11 mouse cellular contexts compared by ENCODE assay signal in the genomic region with DNA sequence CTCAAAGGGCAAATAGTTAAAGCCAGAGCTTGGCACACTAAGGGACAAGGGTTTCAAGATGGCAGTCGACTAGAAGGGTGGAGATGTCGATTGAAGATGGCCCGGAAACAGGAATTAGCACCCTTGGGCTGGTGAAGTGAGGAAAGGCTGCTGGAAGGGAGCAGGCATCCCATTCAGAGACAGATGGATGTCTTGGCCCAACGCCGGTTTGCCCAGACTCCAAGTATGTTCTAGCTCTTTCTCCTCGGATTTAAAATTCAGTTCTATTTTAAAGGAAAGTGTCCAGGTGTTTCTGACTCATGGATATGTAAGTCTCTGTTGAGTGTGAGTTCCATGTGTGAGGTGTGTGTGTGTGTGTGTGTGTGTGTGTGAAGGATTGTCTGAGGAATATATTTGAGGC. TPM values are rescaled to one million over a fixed set of nuclear protein-coding genes. Genes with fewer than 3 reads are reported as not detected.
DNase-seq lines count a peak whose midpoint lies in the region; ATAC-seq and TF ChIP-seq lines count a peak whose summit lies in the region.
"Had no signal": no experiment of that assay in that cellular context is flagged by ENCODE, and none has a peak within 500 bp of the region (broad histone marks: within the 10 kb centered on the region; RNA-seq: fewer than 3 reads in every experiment).

No protein-coding gene starts in this region.

- TF ChIP-seq CTCF in heart, adult 2 months (IDR thresholded peaks at IDR 0.05): no peak

- H3K4me2 ChIP-seq in forebrain, embryonic 13.5 days: no peak overlapping the region
- H3K4me2 ChIP-seq: embryonic facial prominence, embryonic 12.5 days had no signal

- no peak for TF ChIP-seq POLR2A in heart, adult 2 months (IDR thresholded peaks at IDR 0.05; ENCODE audit: insufficient read depth, low read depth, low read length)

- H3K27ac ChIP-seq in heart, adult 2 months: no peak overlapping the region
- no peak overlapping the region for H3K27ac ChIP-seq in heart, embryonic 10.5 days
- H3K27ac ChIP-seq in forebrain, embryonic 13.5 days: no peak overlapping the region
- H3K27ac ChIP-seq: embryonic facial prominence, embryonic 12.5 days had no signal

- H3K4me3 ChIP-seq in heart, adult 2 months: no peak overlapping the region
- H3K4me3 ChIP-seq in heart, embryonic 10.5 days: no peak overlapping the region
- no peak overlapping the region for H3K4me3 ChIP-seq in forebrain, embryonic 13.5 days
- H3K4me3 ChIP-seq: embryonic facial prominence, embryonic 12.5 days had no signal

- peaks cover 4% of the 10 kb centered on the region for H3K4me1 ChIP-seq in heart, adult 2 months (ENCODE audit: control insufficient read depth, insufficient read depth, low read length)
- H3K4me1 ChIP-seq in heart, embryonic 10.5 days: peaks cover 20% of the 10 kb centered on the region
- H3K4me1 ChIP-seq in forebrain, embryonic 13.5 days: no peaks in the 10 kb centered on the region

- WGBS in heart, adult 2 months: 74% methylated on average over 6 of the region's 6 CpGs
- 83% methylated on average over 6 of the region's 6 CpGs for WGBS in heart, embryonic 10.5 days
- 91% methylated on average over 6 of the region's 6 CpGs for WGBS in forebrain, embryonic 13.5 days

- DNase-seq in heart, adult 2 months: peak; percentile 31 to 55
- no peak for DNase-seq in heart, embryonic 10.5 days (ENCODE audit: low spot score)
- DNase-seq in frontal cortex, adult 2 months (ENCODE audit: extremely low spot score in 1 of 2, low spot score in 1 of 2): peak; percentile 74 to 80
- DNase-seq in layer of hippocampus, postnatal 10 days (ENCODE audit: low spot score in 2 of 2): peak; percentile 70 to 77
- peak; percentile 85 for DNase-seq in right cerebral cortex, postnatal 14 days
- no peak for DNase-seq in ovary, postnatal 36 days (ENCODE audit: low spot score)
- no peak for DNase-seq in retina, postnatal 1 day

- TF ChIP-seq EP300 in heart, adult 2 months (IDR thresholded peaks at IDR 0.05; ENCODE audit: insufficient read depth, low read depth, low read length): no peak

- no peak overlapping the region for H3K9ac ChIP-seq in heart, adult 2 months (ENCODE audit: low read depth, low read length)
- no peak overlapping the region for H3K9ac ChIP-seq in forebrain, embryonic 13.5 days
- H3K9ac ChIP-seq: embryonic facial prominence, embryonic 12.5 days had no signal

- no peaks in the 10 kb centered on the region for H3K79me2 ChIP-seq in heart, adult 2 months (replicated peaks; ENCODE audit: control insufficient read depth, insufficient read depth, low read length)

- intact Hi-C loops in heart, adult 2 months (cut with DNase I): no loop called here

- no peaks in the 10 kb centered on the region for H3K9me3 ChIP-seq in heart, embryonic 10.5 days
- H3K9me3 ChIP-seq in forebrain, embryonic 13.5 days (replicated peaks): no peaks in the 10 kb centered on the region
- H3K9me3 ChIP-seq: embryonic facial prominence, embryonic 12.5 days had no signal

- ATAC-seq in forebrain, embryonic 13.5 days: no peak
- ATAC-seq: CD4-positive, CD25-positive, alpha-beta regulatory T cell, adult 4 months; inflammation-experienced regulatory T-cells, adult 6 months had no signal

- no peaks in the 10 kb centered on the region for H3K27me3 ChIP-seq in heart, adult 2 months (ENCODE audit: control insufficient read depth, insufficient read depth, low read length)
- H3K27me3 ChIP-seq in heart, embryonic 10.5 days (ENCODE audit: insufficient read depth, poor library complexity, severe bottlenecking): peaks cover 9% of the 10 kb centered on the region; the same call in 1 of the 2 replicates
- no peaks in the 10 kb centered on the region for H3K27me3 ChIP-seq in forebrain, embryonic 13.5 days

- no peaks in the 10 kb centered on the region for H3K36me3 ChIP-seq in heart, adult 2 months (ENCODE audit: control insufficient read depth, insufficient read depth, low read length)
- H3K36me3 ChIP-seq in heart, embryonic 10.5 days: no peaks in the 10 kb centered on the region
- H3K36me3 ChIP-seq in forebrain, embryonic 13.5 days (ENCODE audit: poor library complexity, severe bottlenecking): no peaks in the 10 kb centered on the region
- H3K36me3 ChIP-seq: embryonic facial prominence, embryonic 12.5 days had no signal

RNA-seq across cellular contexts. Expression of a gene that starts 53.1 kb away (rescaled TPM):
- total RNA-seq in heart, adult 2 months (2021): 1 to 10 TPM; 1.1 to 1.7 TPM
- 1.1 and 1.3 TPM in 2 replicates for polyA plus RNA-seq in heart, adult 2 months (2012; rRNA removed)
- polyA plus RNA-seq in heart, embryonic 10.5 days (2016; fragmentation: Nextera tagmentation; extraction: Ambion mirVana): 10.2 and 12.1 TPM in 2 replicates
- 12.6 and 15.2 TPM in 2 replicates for polyA plus RNA-seq in frontal cortex, adult 2 months (2012; rRNA removed)
- 1 to 10 TPM; 9.0 to 9.9 TPM for total RNA-seq in layer of hippocampus, postnatal 10 days (2021)
- polyA plus RNA-seq in forebrain, embryonic 13.5 days (2015; fragmentation: Nextera tagmentation; extraction: Ambion mirVana): 1.3 and 1.7 TPM in 2 replicates

Comparison
In these comparisons a context has a peak if more than half of its experiments do, and no peak if none do; other contexts are left out.
1. DNase-seq: peak in heart, adult 2 months (2 of 2), frontal cortex, adult 2 months (2 of 2), layer of hippocampus, postnatal 10 days (2 of 2) and right cerebral cortex, postnatal 14 days (single experiment); none in heart, embryonic 10.5 days (single experiment), ovary, postnatal 36 days (single experiment) and retina, postnatal 1 day (single experiment).